Mouse (Mus musculus): ENCODE data around the gene Gm10961.

DNA sequence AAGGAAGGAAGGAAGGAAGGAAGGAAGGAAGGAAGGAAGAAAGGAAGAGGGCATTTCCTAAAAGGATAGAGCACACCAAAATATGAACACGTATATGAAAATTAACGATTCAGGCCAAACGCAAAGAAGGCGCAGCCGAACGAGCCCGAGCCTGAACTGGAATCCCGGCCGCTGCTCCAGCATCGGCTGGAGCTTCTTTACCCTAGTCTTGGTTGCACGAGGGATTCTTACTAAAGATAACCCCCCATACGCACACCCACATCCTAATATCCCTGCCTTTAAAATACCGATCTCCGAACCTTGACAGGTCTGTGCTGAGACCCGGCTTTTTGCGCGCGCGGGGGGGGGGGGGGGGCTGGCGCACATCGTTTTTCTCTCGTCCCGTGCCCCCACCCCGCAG, 34.0 kb upstream of the Gm10961 start:
- no peak for TF ChIP-seq CTCF (IDR thresholded peaks at IDR 0.05; ENCODE audit: insufficient read depth, low read length)
- TF ChIP-seq POLR2A (IDR thresholded peaks at IDR 0.05; ENCODE audit: borderline replicate concordance, extremely low read depth, low read depth, low read length): no peak

Measured in lung, adult 2 months (tissue).